Mouse (Mus musculus): ENCODE data around the gene Foxp1. TPM values are rescaled to one million over a fixed set of nuclear protein-coding genes. Genes with fewer than 3 reads are reported as not detected.

Gene Foxp1
- polyA plus RNA-seq, 1 experiment from 2014 or later = 88.1 TPM

DNA sequence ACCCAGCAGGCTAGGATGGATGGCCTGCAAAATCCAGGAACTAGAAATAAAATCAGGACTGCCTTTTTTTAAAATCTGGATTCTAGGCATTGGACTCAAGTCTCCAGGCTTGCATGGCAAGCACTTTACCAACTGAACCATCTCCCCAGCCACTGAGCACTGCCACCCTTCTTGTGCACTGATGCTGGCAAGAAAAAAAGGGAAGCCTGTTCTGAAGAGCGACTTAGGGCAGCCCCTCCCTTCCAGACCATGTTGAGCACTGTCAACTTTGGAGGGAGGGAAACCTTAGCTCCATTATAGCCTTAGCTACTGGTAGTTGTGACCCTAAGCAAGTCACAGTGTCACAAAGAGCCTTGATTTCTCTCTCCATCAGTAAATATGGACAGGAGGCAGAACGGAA lies 164.6 kb downstream of the Foxp1 start:
- no peak overlapping the region for H3K4me2 ChIP-seq (ENCODE audit: low read length)
- no peak overlapping the region for H3K27ac ChIP-seq (replicated peaks in 1 of 2; ENCODE audit: control insufficient read depth in 1 of 2, insufficient read depth in 1 of 2, low read depth in 2 of 2, low read length in 2 of 2)
- peaks cover 16 to 28% of the 10 kb centered on the region in 2 experiments for H3K4me1 ChIP-seq (ENCODE audit: control insufficient read depth in 2 of 2, insufficient read depth in 2 of 2, low read length in 2 of 2)
- ATAC-seq (ENCODE audit: insufficient number of reproducible peaks, insufficient read depth, low FRiP score, low read depth) = no peak
- H3K9me3 ChIP-seq (ENCODE audit: control insufficient read depth, low read length) = no peaks in the 10 kb centered on the region
- H3K27me3 ChIP-seq (ENCODE audit: control insufficient read depth, insufficient read depth, low read length) = no peaks in the 10 kb centered on the region
- WGBS = 88% methylated on average over 2 of the region's 2 CpGs
- no peak overlapping the region for H3K9ac ChIP-seq (ENCODE audit: low read length)
- H3K4me3 ChIP-seq (ENCODE audit: control insufficient read depth in 1 of 2, insufficient read depth in 1 of 2, low read depth in 1 of 2, low read length in 2 of 2) = no peak overlapping the region
- no peaks in the 10 kb centered on the region for H3K36me3 ChIP-seq (ENCODE audit: control insufficient read depth, insufficient read depth, low read length)

DNA sequence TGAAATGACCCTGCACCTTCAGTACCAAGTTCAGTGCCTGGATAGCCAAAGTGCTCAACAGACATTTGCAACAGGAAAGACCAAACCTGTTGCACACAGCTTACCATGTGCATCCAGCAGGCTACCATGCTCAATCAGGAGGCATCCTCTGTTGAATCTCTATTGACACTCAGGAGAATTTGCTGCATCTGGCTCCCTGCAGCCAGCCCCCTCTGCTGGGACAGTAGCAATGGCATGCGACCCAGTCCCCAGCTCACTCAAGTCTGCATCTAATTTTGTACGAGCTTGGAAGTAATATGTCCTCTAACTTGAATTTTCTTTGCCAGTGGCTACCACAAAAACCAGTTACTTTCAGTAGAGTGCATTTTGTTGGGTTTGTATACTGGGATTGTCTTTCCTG lies 168.2 kb downstream of the Foxp1 start:
- Histone ChIP-seq H3K9me3 (ENCODE audit: control insufficient read depth, low read length) (no peaks in the 10 kb centered on the region), H3K4me3 (ENCODE audit: control insufficient read depth in 1 of 2, insufficient read depth in 1 of 2, low read depth in 1 of 2, low read length in 2 of 2) (no peak overlapping the region), H3K4me1 (ENCODE audit: control insufficient read depth in 2 of 2, insufficient read depth in 2 of 2, low read length in 2 of 2) (peaks cover 15 to 31% of the 10 kb centered on the region in 2 experiments), H3K36me3 (ENCODE audit: control insufficient read depth, insufficient read depth, low read length) (no peaks in the 10 kb centered on the region), H3K4me2 (ENCODE audit: low read length) (no peak overlapping the region), H3K27ac (replicated peaks in 1 of 2; ENCODE audit: control insufficient read depth in 1 of 2, insufficient read depth in 1 of 2, low read depth in 2 of 2, low read length in 2 of 2) (0 out of 4 replicates have a peak overlapping the region, but pooled peaks of 1 of the 2 experiments have one; percentile 11), H3K27me3 (ENCODE audit: control insufficient read depth, insufficient read depth, low read length) (no peaks in the 10 kb centered on the region), H3K9ac (ENCODE audit: low read length) (no peak overlapping the region)
- no peak for ATAC-seq (ENCODE audit: insufficient number of reproducible peaks, insufficient read depth, low FRiP score, low read depth)
- 17% methylated on average over 2 of the region's 2 CpGs for WGBS

DNA sequence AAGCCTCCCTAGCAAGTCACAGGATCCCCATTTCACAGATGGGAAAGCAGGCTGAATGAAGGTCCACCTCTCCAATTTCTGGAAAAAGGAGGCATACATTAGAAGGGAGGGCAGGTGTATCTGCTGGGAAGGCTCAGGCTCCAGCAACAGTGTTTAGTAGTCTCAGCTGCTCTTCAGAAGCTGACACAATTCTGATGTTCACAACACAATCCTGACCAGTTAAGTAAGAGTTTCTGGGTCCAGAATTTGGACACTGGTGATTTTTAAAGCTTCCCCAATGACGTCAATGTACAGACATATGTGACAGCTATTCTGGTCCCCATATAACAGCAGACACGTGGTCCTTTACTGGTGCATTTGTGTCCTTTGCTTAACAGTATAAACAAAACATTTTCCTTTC lies 169.1 kb downstream of the Foxp1 start:
- no peak overlapping the region for H3K27ac ChIP-seq (replicated peaks in 1 of 2; ENCODE audit: control insufficient read depth in 1 of 2, insufficient read depth in 1 of 2, low read depth in 2 of 2, low read length in 2 of 2)
- no peaks in the 10 kb centered on the region for H3K27me3 ChIP-seq (ENCODE audit: control insufficient read depth, insufficient read depth, low read length)
- no peak overlapping the region for H3K4me3 ChIP-seq (ENCODE audit: control insufficient read depth in 1 of 2, insufficient read depth in 1 of 2, low read depth in 1 of 2, low read length in 2 of 2)
- H3K9ac ChIP-seq (ENCODE audit: low read length) = no peak overlapping the region
- no peaks in the 10 kb centered on the region for H3K9me3 ChIP-seq (ENCODE audit: control insufficient read depth, low read length)
- H3K4me2 ChIP-seq (ENCODE audit: low read length) = no peak overlapping the region
- 60% methylated on average over 2 of the region's 2 CpGs for WGBS
- no peak for ATAC-seq (ENCODE audit: insufficient number of reproducible peaks, insufficient read depth, low FRiP score, low read depth)
- no peaks in the 10 kb centered on the region for H3K36me3 ChIP-seq (ENCODE audit: control insufficient read depth, insufficient read depth, low read length)
- peaks cover 12 to 23% of the 10 kb centered on the region in 2 experiments for H3K4me1 ChIP-seq (ENCODE audit: control insufficient read depth in 2 of 2, insufficient read depth in 2 of 2, low read length in 2 of 2)

DNA sequence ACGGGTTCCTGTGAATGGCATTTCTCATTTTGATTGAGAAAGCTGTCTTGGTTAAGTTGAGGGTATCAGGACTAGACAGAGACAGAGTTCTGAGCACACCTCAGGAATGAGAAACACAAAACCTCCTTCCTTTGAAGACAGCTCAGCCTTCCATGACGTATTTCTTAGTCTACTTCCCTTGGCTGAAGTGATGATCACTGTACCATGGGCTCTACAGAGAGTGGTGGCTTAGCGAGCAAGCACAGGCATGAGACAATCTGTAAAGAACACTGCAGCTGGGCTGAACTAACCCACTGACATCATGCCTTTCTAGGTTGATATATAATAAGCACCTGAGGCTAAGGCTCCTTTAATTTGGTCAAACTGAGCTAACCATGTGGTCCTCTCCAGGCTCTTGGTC lies 172.0 kb downstream of the Foxp1 start:
- WGBS = 9% methylated on average over 3 of the region's 3 CpGs
- H3K4me2 ChIP-seq (ENCODE audit: low read length) = peak overlapping the region; percentile 31

DNA sequence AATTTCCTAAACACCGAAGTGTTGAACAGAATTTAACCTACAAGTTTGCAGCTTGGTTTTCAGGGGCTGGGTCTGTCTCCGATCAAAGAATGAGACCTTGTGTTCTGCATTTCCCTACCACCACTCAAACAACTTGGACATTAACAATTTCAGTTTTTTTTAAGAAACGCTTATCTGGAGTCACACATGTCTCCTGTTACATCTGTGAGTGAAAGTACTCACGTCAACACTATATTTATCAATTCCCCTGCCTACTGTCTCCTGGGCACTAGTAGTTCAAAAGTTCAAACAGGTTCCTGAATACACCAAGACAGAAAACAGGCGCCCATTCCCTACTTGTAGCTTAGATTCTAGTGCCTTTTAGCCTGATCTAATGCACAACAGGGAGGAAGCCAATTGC lies 172.4 kb downstream of the Foxp1 start:
- H3K9me3 ChIP-seq (ENCODE audit: control insufficient read depth, low read length) = no peaks in the 10 kb centered on the region
- no peaks in the 10 kb centered on the region for H3K36me3 ChIP-seq (ENCODE audit: control insufficient read depth, insufficient read depth, low read length)
- ATAC-seq (ENCODE audit: insufficient number of reproducible peaks, insufficient read depth, low FRiP score, low read depth) = no peak
- H3K4me3 ChIP-seq (ENCODE audit: control insufficient read depth in 1 of 2, insufficient read depth in 1 of 2, low read depth in 1 of 2, low read length in 2 of 2) = no peak overlapping the region
- no peaks in the 10 kb centered on the region for H3K27me3 ChIP-seq (ENCODE audit: control insufficient read depth, insufficient read depth, low read length)
- peak overlapping the region; percentile 31 for H3K4me2 ChIP-seq (ENCODE audit: low read length)
- WGBS = 13% methylated on average over 5 of the region's 5 CpGs
- peaks cover 10 to 20% of the 10 kb centered on the region in 2 experiments for H3K4me1 ChIP-seq (ENCODE audit: control insufficient read depth in 2 of 2, insufficient read depth in 2 of 2, low read length in 2 of 2)
- no peak overlapping the region for H3K9ac ChIP-seq (ENCODE audit: low read length)
- H3K27ac ChIP-seq (replicated peaks in 1 of 2; ENCODE audit: control insufficient read depth in 1 of 2, insufficient read depth in 1 of 2, low read depth in 2 of 2, low read length in 2 of 2) = peak overlapping the region; percentile 57 to 65

More for the DNA sequence above, 172.0 kb downstream of the Foxp1 start:
- ATAC-seq (ENCODE audit: insufficient number of reproducible peaks, insufficient read depth, low FRiP score, low read depth) = no peak
- Histone ChIP-seq H3K9me3 (ENCODE audit: control insufficient read depth, low read length) (no peaks in the 10 kb centered on the region), H3K27me3 (ENCODE audit: control insufficient read depth, insufficient read depth, low read length) (no peaks in the 10 kb centered on the region), H3K36me3 (ENCODE audit: control insufficient read depth, insufficient read depth, low read length) (no peaks in the 10 kb centered on the region), H3K4me3 (ENCODE audit: control insufficient read depth in 1 of 2, insufficient read depth in 1 of 2, low read depth in 1 of 2, low read length in 2 of 2) (no peak overlapping the region), H3K27ac (replicated peaks in 1 of 2; ENCODE audit: control insufficient read depth in 1 of 2, insufficient read depth in 1 of 2, low read depth in 2 of 2, low read length in 2 of 2) (peak overlapping the region; percentile 57 to 65), H3K4me1 (ENCODE audit: control insufficient read depth in 2 of 2, insufficient read depth in 2 of 2, low read length in 2 of 2) (peaks cover 12 to 23% of the 10 kb centered on the region in 2 experiments), H3K9ac (ENCODE audit: low read length) (no peak overlapping the region)

DNA sequence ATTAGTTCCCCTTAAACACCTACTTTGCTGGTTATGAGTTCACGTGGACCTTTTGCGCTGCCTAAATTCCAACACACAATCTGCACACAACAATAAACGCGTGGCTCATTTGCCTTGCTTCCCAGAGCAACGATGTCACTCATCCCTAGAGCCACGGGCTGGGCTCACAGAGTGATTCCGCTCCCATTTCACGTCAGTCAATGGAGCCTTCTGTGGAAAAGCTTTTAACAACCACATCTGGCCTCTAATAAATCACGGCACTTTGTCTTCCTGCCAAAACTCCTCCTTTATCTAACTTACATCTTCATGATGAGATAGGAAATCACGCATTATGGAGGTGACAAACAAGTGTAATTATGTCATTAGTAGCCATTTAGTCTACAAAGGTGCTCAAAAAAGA lies 174.7 kb downstream of the Foxp1 start:
- Histone ChIP-seq H3K36me3 (ENCODE audit: control insufficient read depth, insufficient read depth, low read length) (no peaks in the 10 kb centered on the region), H3K4me3 (ENCODE audit: control insufficient read depth in 1 of 2, insufficient read depth in 1 of 2, low read depth in 1 of 2, low read length in 2 of 2) (no peak overlapping the region), H3K27ac (replicated peaks in 1 of 2; ENCODE audit: control insufficient read depth in 1 of 2, insufficient read depth in 1 of 2, low read depth in 2 of 2, low read length in 2 of 2) (no peak overlapping the region), H3K9me3 (ENCODE audit: control insufficient read depth, low read length) (no peaks in the 10 kb centered on the region), H3K9ac (ENCODE audit: low read length) (no peak overlapping the region), H3K4me2 (ENCODE audit: low read length) (no peak overlapping the region), H3K4me1 (ENCODE audit: control insufficient read depth in 2 of 2, insufficient read depth in 2 of 2, low read length in 2 of 2) (peaks cover 5 to 13% of the 10 kb centered on the region in 2 experiments), H3K27me3 (ENCODE audit: control insufficient read depth, insufficient read depth, low read length) (no peaks in the 10 kb centered on the region)
- WGBS = 80% methylated on average over 10 of the region's 10 CpGs
- no peak for ATAC-seq (ENCODE audit: insufficient number of reproducible peaks, insufficient read depth, low FRiP score, low read depth)

DNA sequence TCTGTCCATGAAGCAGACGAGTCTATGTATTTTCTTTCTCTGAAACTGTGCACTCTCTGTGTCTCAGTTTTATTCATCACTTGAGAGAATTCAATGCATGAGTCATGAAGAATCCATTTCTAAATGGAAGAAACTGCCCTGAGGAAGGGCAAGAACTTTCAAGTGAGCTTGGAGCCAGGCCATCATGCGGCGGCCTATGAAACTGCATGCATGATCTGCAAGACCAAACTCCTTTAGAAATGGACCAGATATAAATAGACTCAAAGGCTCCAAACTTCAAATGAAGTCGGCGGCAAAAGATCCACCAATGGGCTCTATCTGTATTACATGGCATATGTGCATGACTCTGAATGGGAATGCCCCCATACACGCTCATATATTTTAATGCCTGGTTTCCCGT lies 177.6 kb downstream of the Foxp1 start:
- 92% methylated on average over 7 of the region's 7 CpGs for WGBS
- Histone ChIP-seq H3K27ac (replicated peaks in 1 of 2; ENCODE audit: control insufficient read depth in 1 of 2, insufficient read depth in 1 of 2, low read depth in 2 of 2, low read length in 2 of 2) (no peak overlapping the region), H3K27me3 (ENCODE audit: control insufficient read depth, insufficient read depth, low read length) (no peaks in the 10 kb centered on the region), H3K9me3 (ENCODE audit: control insufficient read depth, low read length) (no peaks in the 10 kb centered on the region), H3K36me3 (ENCODE audit: control insufficient read depth, insufficient read depth, low read length) (no peaks in the 10 kb centered on the region), H3K4me2 (ENCODE audit: low read length) (no peak overlapping the region), H3K4me1 (ENCODE audit: control insufficient read depth in 2 of 2, insufficient read depth in 2 of 2, low read length in 2 of 2) (peaks cover 2 to 4% of the 10 kb centered on the region in 2 experiments), H3K9ac (ENCODE audit: low read length) (no peak overlapping the region), H3K4me3 (ENCODE audit: control insufficient read depth in 1 of 2, insufficient read depth in 1 of 2, low read depth in 1 of 2, low read length in 2 of 2) (no peak overlapping the region)
- ATAC-seq (ENCODE audit: insufficient number of reproducible peaks, insufficient read depth, low FRiP score, low read depth) = no peak

DNA sequence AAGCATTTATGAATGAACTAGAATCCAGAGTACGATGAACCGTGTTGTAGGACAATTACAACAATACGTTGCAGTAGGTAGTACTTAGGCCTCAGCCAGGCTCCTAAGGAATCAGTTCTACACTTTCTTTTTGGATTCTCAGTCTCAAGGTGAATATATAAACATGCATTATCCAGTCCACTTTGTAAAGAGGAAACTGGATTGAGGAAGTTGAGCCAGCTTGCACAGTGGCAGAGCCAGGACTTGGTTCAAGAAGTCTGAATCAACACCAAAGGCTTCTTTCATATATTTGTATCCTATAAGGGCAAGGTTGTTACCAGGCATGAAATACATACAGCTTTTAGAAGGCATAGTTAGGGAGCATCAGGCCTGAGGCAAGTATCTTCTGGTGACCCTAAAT lies 178.2 kb downstream of the Foxp1 start:
- Histone ChIP-seq H3K4me3 (ENCODE audit: control insufficient read depth in 1 of 2, insufficient read depth in 1 of 2, low read depth in 1 of 2, low read length in 2 of 2) (no peak overlapping the region), H3K27me3 (ENCODE audit: control insufficient read depth, insufficient read depth, low read length) (no peaks in the 10 kb centered on the region), H3K36me3 (ENCODE audit: control insufficient read depth, insufficient read depth, low read length) (no peaks in the 10 kb centered on the region), H3K9me3 (ENCODE audit: control insufficient read depth, low read length) (no peaks in the 10 kb centered on the region), H3K9ac (ENCODE audit: low read length) (no peak overlapping the region), H3K27ac (replicated peaks in 1 of 2; ENCODE audit: control insufficient read depth in 1 of 2, insufficient read depth in 1 of 2, low read depth in 2 of 2, low read length in 2 of 2) (no peak overlapping the region), H3K4me2 (ENCODE audit: low read length) (no peak overlapping the region), H3K4me1 (ENCODE audit: control insufficient read depth in 2 of 2, insufficient read depth in 2 of 2, low read length in 2 of 2) (peaks cover 0 to 2% of the 10 kb centered on the region in 2 experiments; a peak in 1 of 4 replicates)
- ATAC-seq (ENCODE audit: insufficient number of reproducible peaks, insufficient read depth, low FRiP score, low read depth) = no peak
- 89% methylated on average over 3 of the region's 3 CpGs for WGBS

Data from heart, embryonic 14.5 days (tissue).